Mouse (Mus musculus): ENCODE data around the gene Acsf2. TPM values are rescaled to one million over a fixed set of nuclear protein-coding genes. Genes with fewer than 3 reads are reported as not detected.

Gene Acsf2
- polyA plus RNA-seq, 1 experiment from 2014 or later: 3.1 TPM

DNA sequence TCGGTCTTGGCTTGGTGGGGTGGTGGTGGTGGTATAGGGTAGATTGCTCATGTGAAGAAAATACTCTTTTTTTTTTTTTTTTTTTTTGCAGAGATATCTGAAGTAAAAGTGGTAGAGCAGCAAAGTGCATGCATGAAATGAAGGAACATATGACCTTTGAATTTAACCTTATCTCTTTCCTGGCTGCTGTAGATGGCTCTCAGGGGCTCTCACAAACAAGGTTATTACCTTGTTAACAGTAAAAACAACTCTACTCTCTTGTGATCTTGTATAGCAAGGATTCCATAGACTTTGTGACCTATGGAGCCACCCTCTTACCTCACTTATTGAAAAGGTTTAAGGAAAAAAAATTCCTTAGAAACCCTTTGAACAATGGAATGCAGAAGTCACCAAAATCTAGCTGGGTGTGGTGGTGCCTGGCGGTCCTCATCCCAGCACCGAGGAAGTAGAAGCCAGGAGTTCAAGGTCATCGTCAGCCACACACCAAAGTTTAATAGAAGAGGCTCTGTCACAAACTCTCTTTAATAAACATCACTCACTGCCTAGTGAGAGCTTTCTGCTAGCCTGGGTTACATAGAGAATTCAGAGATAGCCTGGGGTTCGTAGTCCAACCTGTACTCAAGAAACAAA, 21.4 kb downstream of the Acsf2 start:
- no peaks in the 10 kb centered on the region for H3K36me3 ChIP-seq (ENCODE audit: control insufficient read depth, insufficient read depth, low read length)
- no peaks in the 10 kb centered on the region for H3K27me3 ChIP-seq (replicated peaks; ENCODE audit: control insufficient read depth, insufficient read depth, low read length)
- 82% methylated on average over 5 of the region's 5 CpGs for WGBS
- no peak overlapping the region for H3K4me3 ChIP-seq (ENCODE audit: low read depth, low read length)
- H3K9ac ChIP-seq (ENCODE audit: low read depth, low read length): no peak overlapping the region
- no peaks in the 10 kb centered on the region for H3K9me3 ChIP-seq (ENCODE audit: control insufficient read depth, low read length)
- H3K4me2 ChIP-seq: no peak overlapping the region
- no peak for ATAC-seq (replicated peaks; ENCODE audit: low FRiP score)
- H3K4me1 ChIP-seq (replicated peaks; ENCODE audit: control insufficient read depth, insufficient read depth, low read length): no peaks in the 10 kb centered on the region
- H3K27ac ChIP-seq (ENCODE audit: low read depth, low read length): no peak overlapping the region
- DNase-seq (ENCODE audit: low spot score): no peak

DNA sequence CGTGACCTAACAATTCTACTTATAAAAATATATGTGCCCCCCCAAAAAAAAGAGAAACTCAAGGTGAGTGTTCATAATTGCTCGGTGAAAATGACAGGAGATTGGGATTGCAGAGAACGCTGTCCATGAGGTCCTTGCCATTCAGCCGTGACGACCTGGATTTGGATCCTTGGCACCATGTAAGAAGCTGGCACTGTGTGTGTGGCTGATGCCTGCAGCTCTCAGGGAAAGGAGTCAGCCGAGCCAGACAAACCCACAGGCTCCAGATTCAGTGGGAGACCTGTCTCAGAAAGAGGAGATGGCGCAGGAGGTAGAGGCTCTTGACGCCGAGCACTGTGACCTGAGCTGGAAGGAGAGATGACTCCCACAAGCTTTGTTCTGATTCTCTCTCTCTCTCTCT, 25.3 kb downstream of the Acsf2 start:
- H3K9me3 ChIP-seq (ENCODE audit: control insufficient read depth, low read length): no peaks in the 10 kb centered on the region
- no peaks in the 10 kb centered on the region for H3K27me3 ChIP-seq (replicated peaks; ENCODE audit: control insufficient read depth, insufficient read depth, low read length)
- 85% methylated on average over 9 of the region's 9 CpGs for WGBS
- H3K9ac ChIP-seq (ENCODE audit: low read depth, low read length): no peak overlapping the region
- no peak overlapping the region for H3K4me3 ChIP-seq (ENCODE audit: low read depth, low read length)
- ATAC-seq (replicated peaks; ENCODE audit: low FRiP score) (no peak), DNase-seq (ENCODE audit: low spot score) (no peak)
- no peak overlapping the region for H3K4me2 ChIP-seq
- H3K36me3 ChIP-seq (ENCODE audit: control insufficient read depth, insufficient read depth, low read length): no peaks in the 10 kb centered on the region
- no peak overlapping the region for H3K27ac ChIP-seq (ENCODE audit: low read depth, low read length)
- H3K4me1 ChIP-seq (replicated peaks; ENCODE audit: control insufficient read depth, insufficient read depth, low read length): no peaks in the 10 kb centered on the region

DNA sequence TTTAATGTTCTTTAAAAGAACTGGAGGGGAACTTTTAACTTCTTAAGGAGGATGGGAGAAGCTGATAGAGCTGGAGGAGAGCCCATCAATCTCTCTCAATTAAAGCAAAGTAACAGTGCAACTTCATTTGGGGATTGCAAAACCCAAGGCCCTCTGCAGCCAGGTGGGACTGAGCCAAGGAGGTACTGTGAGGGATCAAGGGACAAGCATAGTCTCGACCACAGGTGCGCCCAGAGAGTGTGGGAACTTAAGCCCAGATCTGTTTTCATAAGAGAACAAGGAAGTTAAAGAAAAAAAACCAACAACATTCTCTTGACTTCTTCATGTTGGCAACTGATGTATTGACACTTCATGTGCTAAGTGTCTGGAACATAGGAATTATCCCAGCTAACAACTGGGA, 26.6 kb downstream of the Acsf2 start:
- no peak for ATAC-seq (replicated peaks; ENCODE audit: low FRiP score)
- WGBS: 72% methylated on average over 2 of the region's 2 CpGs
- Histone ChIP-seq H3K9ac (ENCODE audit: low read depth, low read length) (no peak overlapping the region), H3K9me3 (ENCODE audit: control insufficient read depth, low read length) (no peaks in the 10 kb centered on the region), H3K4me2 (no peak overlapping the region), H3K4me1 (replicated peaks; ENCODE audit: control insufficient read depth, insufficient read depth, low read length) (no peaks in the 10 kb centered on the region), H3K4me3 (ENCODE audit: low read depth, low read length) (no peak overlapping the region), H3K27me3 (replicated peaks; ENCODE audit: control insufficient read depth, insufficient read depth, low read length) (no peaks in the 10 kb centered on the region), H3K27ac (ENCODE audit: low read depth, low read length) (no peak overlapping the region), H3K36me3 (ENCODE audit: control insufficient read depth, insufficient read depth, low read length) (no peaks in the 10 kb centered on the region)
- no peak for DNase-seq (ENCODE audit: low spot score)

DNA sequence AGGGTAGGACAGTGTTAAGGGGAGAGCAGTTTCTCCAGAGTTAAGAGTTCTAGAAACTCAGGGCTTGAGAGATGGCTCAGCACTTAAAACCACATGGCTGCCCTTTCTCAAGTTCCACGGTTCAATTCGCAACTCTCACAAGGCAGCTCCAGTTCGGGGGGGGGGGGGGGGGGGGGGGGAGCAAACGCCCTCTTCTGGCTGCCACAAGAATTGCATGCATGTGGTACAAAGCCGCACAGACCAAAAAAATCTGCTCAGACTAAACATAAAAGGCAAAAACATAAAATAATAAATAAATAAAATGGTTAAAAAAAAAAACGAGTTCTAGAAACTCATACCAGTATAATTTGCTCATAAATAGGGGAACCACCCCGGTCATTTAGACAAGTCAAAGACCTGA, 27.1 kb downstream of the Acsf2 start:
- no peak for ATAC-seq (replicated peaks; ENCODE audit: low FRiP score)
- H3K36me3 ChIP-seq (ENCODE audit: control insufficient read depth, insufficient read depth, low read length): no peaks in the 10 kb centered on the region
- 27% methylated on average over 6 of the region's 7 CpGs for WGBS

DNA sequence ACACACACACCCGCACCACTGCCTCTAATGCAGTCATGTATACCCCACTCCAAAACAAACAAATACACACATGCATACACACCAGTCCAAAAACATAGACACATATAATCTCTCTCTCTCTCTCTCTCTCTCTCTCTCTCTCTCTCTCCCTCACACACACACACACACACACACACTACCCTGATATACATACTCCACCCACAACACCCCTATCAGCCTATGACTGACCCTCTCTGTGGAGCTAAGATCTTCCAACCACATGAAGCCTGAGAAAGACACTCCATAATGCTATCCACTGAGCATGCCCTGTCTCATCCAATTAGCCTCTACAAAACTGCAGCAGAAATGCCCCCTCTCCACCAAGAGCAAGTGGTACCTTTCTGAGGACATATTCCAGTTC, 29.8 kb downstream of the Acsf2 start:
- no peak overlapping the region for H3K9ac ChIP-seq (ENCODE audit: low read depth, low read length)

More for the DNA sequence above, 27.1 kb downstream of the Acsf2 start:
- H3K27me3 ChIP-seq (replicated peaks; ENCODE audit: control insufficient read depth, insufficient read depth, low read length): no peaks in the 10 kb centered on the region
- H3K9ac ChIP-seq (ENCODE audit: low read depth, low read length): no peak overlapping the region
- no peak overlapping the region for H3K4me3 ChIP-seq (ENCODE audit: low read depth, low read length)
- H3K9me3 ChIP-seq (ENCODE audit: control insufficient read depth, low read length): no peaks in the 10 kb centered on the region
- DNase-seq (ENCODE audit: low spot score): no peak
- no peaks in the 10 kb centered on the region for H3K4me1 ChIP-seq (replicated peaks; ENCODE audit: control insufficient read depth, insufficient read depth, low read length)
- H3K27ac ChIP-seq (ENCODE audit: low read depth, low read length): no peak overlapping the region
- no peak overlapping the region for H3K4me2 ChIP-seq

DNA sequence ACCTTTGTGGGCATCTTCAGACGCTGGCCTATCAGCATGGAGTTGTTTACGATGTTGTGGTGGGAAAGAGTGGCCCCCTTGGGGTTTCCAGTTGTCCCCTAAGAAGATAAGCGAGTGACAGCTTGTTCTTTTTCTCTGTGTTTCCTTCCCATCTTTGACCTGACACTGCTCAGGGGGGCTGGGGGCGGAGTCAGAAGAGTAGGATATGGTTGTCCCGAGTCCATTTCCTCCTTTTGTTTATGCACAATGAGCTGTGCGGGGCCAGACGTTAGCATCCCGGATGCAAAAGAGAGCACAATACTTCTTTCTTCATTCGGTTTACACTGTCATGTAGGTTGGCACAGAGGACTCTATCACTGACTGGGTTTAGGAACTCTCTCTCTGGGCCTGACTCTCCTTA, 31.1 kb downstream of the Acsf2 start:
- 0 out of 2 replicates have a peak overlapping the region, but pooled peaks have one; percentile 6 for H3K27ac ChIP-seq (ENCODE audit: low read depth, low read length)

More for the DNA sequence above, 29.8 kb downstream of the Acsf2 start:
- no peak overlapping the region for H3K27ac ChIP-seq (ENCODE audit: low read depth, low read length)
- 86% methylated on average over 1 of the region's 1 CpGs for WGBS
- ATAC-seq (replicated peaks; ENCODE audit: low FRiP score): no peak
- H3K4me2 ChIP-seq: no peak overlapping the region
- H3K4me3 ChIP-seq (ENCODE audit: low read depth, low read length): no peak overlapping the region
- no peaks in the 10 kb centered on the region for H3K9me3 ChIP-seq (ENCODE audit: control insufficient read depth, low read length)
- no peak for DNase-seq (ENCODE audit: low spot score)
- no peaks in the 10 kb centered on the region for H3K4me1 ChIP-seq (replicated peaks; ENCODE audit: control insufficient read depth, insufficient read depth, low read length)
- H3K27me3 ChIP-seq (replicated peaks; ENCODE audit: control insufficient read depth, insufficient read depth, low read length): peaks cover 4% of the 10 kb centered on the region; the same call in 1 of the 2 replicates
- H3K36me3 ChIP-seq (ENCODE audit: control insufficient read depth, insufficient read depth, low read length): no peaks in the 10 kb centered on the region

DNA sequence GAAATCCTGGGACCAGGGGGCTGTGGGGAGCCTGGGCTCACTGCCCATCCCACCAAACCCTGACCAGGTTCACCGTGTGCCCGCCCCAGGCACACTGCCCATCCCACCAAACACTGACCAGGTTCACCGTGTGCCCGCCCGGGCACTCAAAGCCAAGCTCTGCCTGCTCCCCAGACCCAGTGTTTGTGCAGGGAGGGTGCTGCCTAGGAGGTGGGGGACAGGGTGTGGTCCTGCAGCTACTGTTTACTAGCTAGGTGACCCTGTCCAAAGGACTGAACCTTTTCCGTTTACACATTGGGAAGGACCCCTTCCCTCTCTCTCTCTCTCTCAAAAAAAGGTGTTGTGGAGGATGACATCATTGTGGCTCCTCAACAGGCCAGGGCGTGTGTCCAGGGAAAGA, 34.3 kb downstream of the Acsf2 start:
- DNase-seq (ENCODE audit: low spot score) (no peak), ATAC-seq (replicated peaks; ENCODE audit: low FRiP score) (no peak)
- peaks cover 29% of the 10 kb centered on the region for H3K27me3 ChIP-seq (replicated peaks; ENCODE audit: control insufficient read depth, insufficient read depth, low read length)
- H3K36me3 ChIP-seq (ENCODE audit: control insufficient read depth, insufficient read depth, low read length): no peaks in the 10 kb centered on the region
- H3K4me3 ChIP-seq (ENCODE audit: low read depth, low read length): no peak overlapping the region
- no peaks in the 10 kb centered on the region for H3K9me3 ChIP-seq (ENCODE audit: control insufficient read depth, low read length)
- H3K4me2 ChIP-seq: no peak overlapping the region
- H3K9ac ChIP-seq (ENCODE audit: low read depth, low read length): no peak overlapping the region
- WGBS: 90% methylated on average over 7 of the region's 7 CpGs
- peaks cover 16% of the 10 kb centered on the region for H3K4me1 ChIP-seq (replicated peaks; ENCODE audit: control insufficient read depth, insufficient read depth, low read length)
- no peak overlapping the region for H3K27ac ChIP-seq (ENCODE audit: low read depth, low read length)

More for the DNA sequence above, 31.1 kb downstream of the Acsf2 start:
- no peaks in the 10 kb centered on the region for H3K36me3 ChIP-seq (ENCODE audit: control insufficient read depth, insufficient read depth, low read length)
- peaks cover 2% of the 10 kb centered on the region; the same call in 1 of the 2 replicates for H3K4me1 ChIP-seq (replicated peaks; ENCODE audit: control insufficient read depth, insufficient read depth, low read length)
- H3K9me3 ChIP-seq (ENCODE audit: control insufficient read depth, low read length): no peaks in the 10 kb centered on the region
- ATAC-seq (replicated peaks; ENCODE audit: low FRiP score) (no peak), DNase-seq (ENCODE audit: low spot score) (no peak)
- no peak overlapping the region for H3K4me3 ChIP-seq (ENCODE audit: low read depth, low read length)
- no peak overlapping the region for H3K4me2 ChIP-seq
- no peak overlapping the region for H3K9ac ChIP-seq (ENCODE audit: low read depth, low read length)
- 33% methylated on average over 9 of the region's 9 CpGs for WGBS
- peaks cover 9% of the 10 kb centered on the region for H3K27me3 ChIP-seq (replicated peaks; ENCODE audit: control insufficient read depth, insufficient read depth, low read length)

DNA sequence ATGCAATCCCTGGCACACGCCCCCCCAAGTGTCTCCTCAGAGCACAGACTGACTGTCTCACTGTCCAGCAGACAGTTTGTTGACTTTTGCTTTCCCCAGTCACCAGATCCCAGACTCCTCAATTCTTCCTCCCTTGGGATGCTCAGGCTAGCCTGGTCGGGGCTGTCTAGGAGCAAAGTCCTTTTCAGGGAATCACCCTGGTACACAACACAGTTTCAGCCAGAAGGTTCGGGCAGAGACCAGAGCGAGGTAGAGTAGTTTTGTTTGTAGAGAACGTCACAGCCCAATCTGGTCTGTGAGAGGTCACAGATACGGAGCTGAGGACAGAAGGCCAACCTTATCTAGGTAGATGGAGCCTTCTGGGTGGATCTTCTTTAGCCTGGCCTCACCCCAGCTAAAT, 35.1 kb downstream of the Acsf2 start:
- no peak for DNase-seq (ENCODE audit: low spot score)
- 52% methylated on average over 6 of the region's 6 CpGs for WGBS

DNA sequence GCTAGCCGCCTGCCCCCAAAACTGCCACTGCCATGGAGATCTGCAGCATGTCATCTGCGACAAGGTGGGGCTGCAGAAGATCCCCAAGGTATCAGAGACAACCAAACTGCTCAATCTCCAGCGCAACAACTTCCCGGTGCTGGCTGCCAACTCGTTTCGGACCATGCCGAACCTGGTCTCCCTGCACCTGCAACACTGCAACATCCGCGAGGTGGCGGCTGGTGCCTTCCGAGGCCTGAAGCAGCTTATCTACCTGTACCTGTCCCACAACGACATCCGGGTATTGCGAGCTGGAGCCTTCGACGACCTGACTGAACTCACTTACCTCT, 36.6 kb downstream of the Acsf2 start:
- ATAC-seq (replicated peaks; ENCODE audit: low FRiP score) (no peak), DNase-seq (ENCODE audit: low spot score) (no peak)
- Histone ChIP-seq H3K4me3 (ENCODE audit: low read depth, low read length) (peak overlapping the region; percentile 27), H3K9ac (ENCODE audit: low read depth, low read length) (no peak overlapping the region), H3K27me3 (replicated peaks; ENCODE audit: control insufficient read depth, insufficient read depth, low read length) (peaks cover 29% of the 10 kb centered on the region), H3K9me3 (ENCODE audit: control insufficient read depth, low read length) (no peaks in the 10 kb centered on the region), H3K36me3 (ENCODE audit: control insufficient read depth, insufficient read depth, low read length) (no peaks in the 10 kb centered on the region), H3K4me2 (peak overlapping the region; percentile 63), H3K4me1 (replicated peaks; ENCODE audit: control insufficient read depth, insufficient read depth, low read length) (peaks cover 16% of the 10 kb centered on the region), H3K27ac (ENCODE audit: low read depth, low read length) (no peak overlapping the region)
- WGBS: 11% methylated on average over 16 of the region's 16 CpGs

More for the DNA sequence above, 35.1 kb downstream of the Acsf2 start:
- H3K4me3 ChIP-seq (ENCODE audit: low read depth, low read length): no peak overlapping the region
- no peak overlapping the region for H3K27ac ChIP-seq (ENCODE audit: low read depth, low read length)
- no peaks in the 10 kb centered on the region for H3K36me3 ChIP-seq (ENCODE audit: control insufficient read depth, insufficient read depth, low read length)
- H3K4me1 ChIP-seq (replicated peaks; ENCODE audit: control insufficient read depth, insufficient read depth, low read length): peaks cover 16% of the 10 kb centered on the region
- H3K9me3 ChIP-seq (ENCODE audit: control insufficient read depth, low read length): no peaks in the 10 kb centered on the region
- H3K4me2 ChIP-seq: no peak overlapping the region
- H3K9ac ChIP-seq (ENCODE audit: low read depth, low read length): no peak overlapping the region
- H3K27me3 ChIP-seq (replicated peaks; ENCODE audit: control insufficient read depth, insufficient read depth, low read length): peaks cover 29% of the 10 kb centered on the region
- no peak; the same call in 1 of the 2 replicates for ATAC-seq (replicated peaks; ENCODE audit: low FRiP score)
